Mouse (Mus musculus): ENCODE results near the gene Ddx28. TPM values are rescaled to one million over a fixed set of nuclear protein-coding genes. Genes with fewer than 3 reads are reported as not detected.

Gene Ddx28
- polyA plus RNA-seq (2012; rRNA removed) (6.6 and 6.8 TPM in 2 replicates), polyA plus RNA-seq (2014; fragmentation: Nextera tagmentation; extraction: Ambion mirVana) (9.1 and 9.4 TPM in 2 replicates)

GRCm38 (mm10) chr8:106011643-106011986 lies at the start of gene Ddx28:
TSS of gene Ddx28 (minus strand) at chr8:106011882.
- WGBS (ENCODE audit: insufficient replicate concordance), result under 1% methylated on average over 6 of the region's 6 CpGs
- H3K4me1 ChIP-seq (replicated peaks; ENCODE audit: control insufficient read depth in 2 of 2, insufficient read depth in 2 of 2, low read length in 1 of 2), result peaks cover 13 to 15% of the 10 kb centered on the region in 2 experiments
- H3K9ac ChIP-seq (replicated peaks), result peak within 1 kb of the TSS; percentile 74
- H3K4me2 ChIP-seq (ENCODE audit: low read depth), result peak within 1 kb of the TSS; percentile 88
- H3K9me3 ChIP-seq (ENCODE audit: control insufficient read depth, low read length), result no peaks in the 10 kb centered on the region
- DNase-seq (ENCODE audit: low read depth in 3 of 3, low spot score in 3 of 3), result no peak
- no peaks in the 10 kb centered on the region for H3K27me3 ChIP-seq (ENCODE audit: control insufficient read depth, insufficient read depth, low read length)
- ATAC-seq (ENCODE audit: insufficient read depth), result peak; percentile 43
- no peak for TF ChIP-seq CTCF (IDR thresholded peaks at IDR 0.05; ENCODE audit: low read depth)
- TF ChIP-seq EP300 (IDR thresholded peaks at IDR 0.05; ENCODE audit: low read depth), result no peak
- H3K27ac ChIP-seq, result peak within 1 kb of the TSS; percentile 89
- peak within 1 kb of the TSS; percentile 71 to 75 for H3K4me3 ChIP-seq (ENCODE audit: insufficient read depth in 1 of 2, low read depth in 2 of 2, low read length in 2 of 2)
- no peaks in the 10 kb centered on the region; the same call in 1 of the 2 replicates for H3K36me3 ChIP-seq (replicated peaks; ENCODE audit: control insufficient read depth, insufficient read depth, low read depth)

GRCm38 (mm10) chr8:106060521-106060920 lies 48.8 kb upstream of the Ddx28 start:
- H3K9me3 ChIP-seq (ENCODE audit: control insufficient read depth, low read length), result no peaks in the 10 kb centered on the region

GRCm38 (mm10) chr8:106059613-106060371 lies 48.1 kb upstream of the Ddx28 start:
- DNase-seq (ENCODE audit: low read depth in 3 of 3, low spot score in 3 of 3) (peak in 1 of 3 experiments; percentile 35), ATAC-seq (ENCODE audit: insufficient read depth) (peak; percentile 71)
- TF ChIP-seq CTCF (IDR thresholded peaks at IDR 0.05; ENCODE audit: low read depth) (0 out of 2 replicates have a peak, but pooled peaks have one; percentile 7), EP300 (IDR thresholded peaks at IDR 0.05; ENCODE audit: low read depth) (no peak)
- Histone ChIP-seq H3K4me2 (ENCODE audit: low read depth) (peak overlapping the region; percentile 70), H3K36me3 (replicated peaks; ENCODE audit: control insufficient read depth, insufficient read depth, low read depth) (no peaks in the 10 kb centered on the region), H3K27me3 (ENCODE audit: control insufficient read depth, insufficient read depth, low read length) (no peaks in the 10 kb centered on the region), H3K4me1 (replicated peaks; ENCODE audit: control insufficient read depth in 2 of 2, insufficient read depth in 2 of 2, low read length in 1 of 2) (peaks cover 25 to 26% of the 10 kb centered on the region in 2 experiments), H3K27ac (peak overlapping the region; percentile 66), H3K4me3 (ENCODE audit: insufficient read depth in 1 of 2, low read depth in 2 of 2, low read length in 2 of 2) (peak overlapping the region; percentile 76 to 98), H3K9ac (replicated peaks) (peak overlapping the region; percentile 86), H3K9me3 (ENCODE audit: control insufficient read depth, low read length) (no peaks in the 10 kb centered on the region)
- WGBS (ENCODE audit: insufficient replicate concordance), result under 1% methylated on average over 83 of the region's 83 CpGs

More at GRCm38 (mm10) chr8:106060521-106060920, 48.8 kb upstream of the Ddx28 start:
- H3K4me3 ChIP-seq (ENCODE audit: insufficient read depth in 1 of 2, low read depth in 2 of 2, low read length in 2 of 2), result peak overlapping the region; percentile 76 to 98
- TF ChIP-seq CTCF (IDR thresholded peaks at IDR 0.05; ENCODE audit: low read depth) (no peak), EP300 (IDR thresholded peaks at IDR 0.05; ENCODE audit: low read depth) (no peak)
- DNase-seq (ENCODE audit: low read depth in 3 of 3, low spot score in 3 of 3) (no peak), ATAC-seq (ENCODE audit: insufficient read depth) (no peak)
- peaks cover 25% of the 10 kb centered on the region in 2 experiments for H3K4me1 ChIP-seq (replicated peaks; ENCODE audit: control insufficient read depth in 2 of 2, insufficient read depth in 2 of 2, low read length in 1 of 2)
- no peaks in the 10 kb centered on the region for H3K36me3 ChIP-seq (replicated peaks; ENCODE audit: control insufficient read depth, insufficient read depth, low read depth)
- peak overlapping the region; percentile 86 for H3K9ac ChIP-seq (replicated peaks)
- H3K27ac ChIP-seq, result peak overlapping the region; percentile 66
- under 1% methylated on average over 3 of the region's 3 CpGs for WGBS (ENCODE audit: insufficient replicate concordance)
- no peaks in the 10 kb centered on the region for H3K27me3 ChIP-seq (ENCODE audit: control insufficient read depth, insufficient read depth, low read length)
- peak overlapping the region; percentile 70 for H3K4me2 ChIP-seq (ENCODE audit: low read depth)

- Histone ChIP-seq H3K27ac (peak within 1 kb of the TSS; percentile 93), H3K4me2 (ENCODE audit: low read depth) (peak within 1 kb of the TSS; percentile 70), H3K4me3 (ENCODE audit: insufficient read depth in 1 of 2, low read depth in 2 of 2, low read length in 2 of 2) (peak within 1 kb of the TSS; percentile 76 to 98), H3K9ac (replicated peaks) (peak within 1 kb of the TSS; percentile 86), H3K36me3 (replicated peaks; ENCODE audit: control insufficient read depth, insufficient read depth, low read depth) (0 out of 2 replicates have a peak, but pooled peaks cover under 1% of the 10 kb centered on the region), H3K4me1 (replicated peaks; ENCODE audit: control insufficient read depth in 2 of 2, insufficient read depth in 2 of 2, low read length in 1 of 2) (peaks cover 28 to 32% of the 10 kb centered on the region in 2 experiments), H3K27me3 (ENCODE audit: control insufficient read depth, insufficient read depth, low read length) (no peaks in the 10 kb centered on the region), H3K9me3 (ENCODE audit: control insufficient read depth, low read length) (no peaks in the 10 kb centered on the region)
- TF ChIP-seq EP300 (IDR thresholded peaks at IDR 0.05; ENCODE audit: low read depth), result peak; percentile 21; the same call in 1 of the 2 replicates
- no peak for TF ChIP-seq CTCF (IDR thresholded peaks at IDR 0.05; ENCODE audit: low read depth)
- ATAC-seq (ENCODE audit: insufficient read depth), result peak; percentile 92
- WGBS (ENCODE audit: insufficient replicate concordance), result under 1% methylated on average over 42 of the region's 52 CpGs
- DNase-seq (ENCODE audit: low read depth in 3 of 3, low spot score in 3 of 3), result peak; percentile 94 to 96 (median 96)
Measured at GRCm38 (mm10) chr8:106058731-106059612, 47.3 kb upstream of the Ddx28 start, which contains the start of gene Nfatc3. TSS of gene Nfatc3 (plus strand) at chr8:106058840.

All from liver, embryonic 14.5 days (tissue).